In genomic region chr11:104289199-104290031, GRCm38 (mm10) we compare ENCODE assay signal across 8 mouse cellular contexts. TPM values are rescaled to one million over a fixed set of nuclear protein-coding genes. Genes with fewer than 3 reads are reported as not detected.
DNase-seq lines count a peak whose midpoint lies in the region; ATAC-seq and TF ChIP-seq lines count a peak whose summit lies in the region.

No protein-coding gene starts in this region.

- ATAC-seq in liver, embryonic 16.5 days (ENCODE audit: low read depth): no peak
- ATAC-seq in neural tube, embryonic 12.5 days (ENCODE audit: low FRiP score, low read depth): peak; percentile 76

- H3K4me2 ChIP-seq in liver, embryonic 16.5 days (ENCODE audit: low read depth, low read length): 0 out of 2 replicates have a peak overlapping the region, but pooled peaks have one; percentile 1
- peak overlapping the region; percentile 18; the same call in 1 of the 2 replicates for H3K4me2 ChIP-seq in neural tube, embryonic 12.5 days (replicated peaks)

- WGBS in liver, embryonic 16.5 days (ENCODE audit: insufficient replicate concordance): 23% methylated on average over 13 of the region's 13 CpGs
- 19% methylated on average over 13 of the region's 13 CpGs for WGBS in neural tube, embryonic 12.5 days

- H3K27ac ChIP-seq in liver, embryonic 16.5 days (ENCODE audit: low read length): no peak overlapping the region
- H3K27ac ChIP-seq in neural tube, embryonic 12.5 days: no peak overlapping the region

- peak; percentile 64 for DNase-seq in c-Kit-positive CD71-negative TER-119-negative erythroid progenitor cells, embryonic 14.5 days (ENCODE audit: low read depth)
- DNase-seq in fibroblast of lung, adult 2 months (ENCODE audit: low read depth): peak; percentile 39
- peak; percentile 55 to 69 for DNase-seq in heart, postnatal 10 days
- peak; percentile 79 to 83 for DNase-seq in kidney, postnatal 4 days
- peak; percentile 31 for DNase-seq in testis, postnatal 14 days (ENCODE audit: low spot score)

- no peak overlapping the region for H3K9ac ChIP-seq in liver, embryonic 16.5 days (ENCODE audit: low read depth, low read length)
- H3K9ac ChIP-seq in neural tube, embryonic 12.5 days: no peak overlapping the region

- peaks cover 10% of the 10 kb centered on the region for H3K9me3 ChIP-seq in E14TG2a.4 (ENCODE audit: low read length)
- no peaks in the 10 kb centered on the region for H3K9me3 ChIP-seq in liver, embryonic 16.5 days (replicated peaks; ENCODE audit: control insufficient read depth, low read length)
- no peaks in the 10 kb centered on the region for H3K9me3 ChIP-seq in neural tube, embryonic 12.5 days

- H3K36me3 ChIP-seq in E14TG2a.4 (ENCODE audit: insufficient read depth, low read length): no peaks in the 10 kb centered on the region
- no peaks in the 10 kb centered on the region for H3K36me3 ChIP-seq in liver, embryonic 16.5 days (ENCODE audit: control insufficient read depth, insufficient read depth)
- peaks cover 28% of the 10 kb centered on the region for H3K36me3 ChIP-seq in neural tube, embryonic 12.5 days

- TF ChIP-seq CTCF in E14TG2a.4 (conservative IDR thresholded peaks at IDR 0.05; ENCODE audit: low read length): peak; percentile 94

- peaks cover 88% of the 10 kb centered on the region for H3K4me1 ChIP-seq in E14TG2a.4 (replicated peaks; ENCODE audit: low read depth, low read length)
- H3K4me1 ChIP-seq in liver, embryonic 16.5 days (ENCODE audit: control insufficient read depth, low read depth, low read length): peaks cover 21% of the 10 kb centered on the region
- H3K4me1 ChIP-seq in neural tube, embryonic 12.5 days: 0 out of 2 replicates have a peak, but pooled peaks cover 6% of the 10 kb centered on the region

- peak overlapping the region; percentile 71 for H3K4me3 ChIP-seq in E14TG2a.4 (replicated peaks; ENCODE audit: low read length)
- no peak overlapping the region for H3K4me3 ChIP-seq in liver, embryonic 16.5 days (ENCODE audit: low read depth, low read length)
- no peak overlapping the region for H3K4me3 ChIP-seq in neural tube, embryonic 12.5 days

- intact Hi-C loops in heart, postnatal 10 days (cut with DNase I): no loop called here

- no peaks in the 10 kb centered on the region for H3K27me3 ChIP-seq in E14TG2a.4 (ENCODE audit: insufficient read depth, low read length)
- H3K27me3 ChIP-seq in liver, embryonic 16.5 days (ENCODE audit: control insufficient read depth, insufficient read depth, low read depth, low read length): no peaks in the 10 kb centered on the region
- H3K27me3 ChIP-seq in neural tube, embryonic 12.5 days (replicated peaks): no peaks in the 10 kb centered on the region

RNA-seq across cellular contexts. Expression of gene Mapt, which starts 58.2 kb away (rescaled TPM):
- total RNA-seq in heart, postnatal 10 days (2021): 10 to 100 TPM; 40.7 to 52.8 TPM
- 0.49 and 0.53 TPM in 2 replicates for polyA plus RNA-seq in liver, embryonic 16.5 days (2015; fragmentation: Nextera tagmentation; extraction: Ambion mirVana)
- 271 and 288 TPM in 2 replicates for polyA plus RNA-seq in neural tube, embryonic 12.5 days (2016; fragmentation: Nextera tagmentation; extraction: Ambion mirVana)

Comparison
In these comparisons a context has a peak if more than half of its experiments do, and no peak if none do; other contexts are left out.
1. DNase-seq: peak in every context shown above with its lines; median percentile 81 in kidney, postnatal 4 days; 64 in c-Kit-positive CD71-negative TER-119-negative erythroid progenitor cells, embryonic 14.5 days; 62 in heart, postnatal 10 days; 39 in fibroblast of lung, adult 2 months; 31 in testis, postnatal 14 days.
2. RNA of gene Mapt, which starts 58.2 kb away (polyA plus RNA-seq): 271 to 288 TPM in neural tube, embryonic 12.5 days; 0.49 to 0.53 TPM in liver, embryonic 16.5 days; every median in the first group is over 100 times any median in the second.